Mouse (Mus musculus): ENCODE measurements at regions not wholly inside any gene's neighbourhood (a gene's known extent, or its start where the extent isn't known, plus 50 kb on each side); places are given as distances from the start of the nearest gene placed in this dataset.
A peak's percentile ranks its signal among the peaks of the same experiment; 100 is the strongest.

DNA sequence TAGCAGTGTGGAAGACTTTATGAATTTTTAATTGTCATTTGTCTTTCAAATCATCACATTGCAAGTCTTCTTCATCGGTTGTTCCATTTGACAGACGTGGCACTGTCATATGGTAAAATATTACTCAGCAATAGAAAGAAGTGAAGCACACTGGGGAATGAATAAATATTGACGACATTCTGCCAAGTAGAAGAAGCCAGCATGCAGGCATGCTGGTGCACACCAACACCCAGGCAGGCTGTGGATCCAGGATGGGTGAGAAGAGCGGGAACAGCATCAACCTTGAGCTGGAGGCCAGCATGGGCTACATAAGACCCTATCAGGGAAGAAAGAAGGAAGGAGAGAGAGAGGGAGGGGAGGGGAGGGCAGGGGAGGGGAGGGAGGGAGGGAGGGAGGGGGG is 103.6 kb upstream of the Lmo4 start:
- H3K9ac ChIP-seq (ENCODE audit: low read depth, low read length): no peak overlapping the region
- DNase-seq (ENCODE audit: low spot score): no peak
- no peak for ATAC-seq (replicated peaks; ENCODE audit: low FRiP score, low read depth)
- no peak for TF ChIP-seq CTCF (IDR thresholded peaks at IDR 0.05; ENCODE audit: low read depth)
- H3K4me2 ChIP-seq (ENCODE audit: low read length): no peak overlapping the region
- H3K9me3 ChIP-seq (replicated peaks; ENCODE audit: low read length): no peaks in the 10 kb centered on the region
- no peaks in the 10 kb centered on the region for H3K36me3 ChIP-seq (ENCODE audit: insufficient read depth, low read length)
- H3K4me1 ChIP-seq (replicated peaks; ENCODE audit: insufficient read depth, low read length): no peaks in the 10 kb centered on the region
- no peaks in the 10 kb centered on the region for H3K27me3 ChIP-seq (ENCODE audit: insufficient read depth, low read length)
- no peak overlapping the region for H3K4me3 ChIP-seq (replicated peaks; ENCODE audit: low read depth, low read length)
- no peak overlapping the region for H3K27ac ChIP-seq
- WGBS: 91% methylated on average over 4 of the region's 4 CpGs

GRCm38 (mm10) chr3:144307557-144307956 is 102.5 kb upstream of the Lmo4 start:
- Histone ChIP-seq H3K27me3 (ENCODE audit: insufficient read depth, low read length) (no peaks in the 10 kb centered on the region), H3K4me1 (replicated peaks; ENCODE audit: insufficient read depth, low read length) (no peaks in the 10 kb centered on the region), H3K9me3 (replicated peaks; ENCODE audit: low read length) (no peaks in the 10 kb centered on the region), H3K4me2 (ENCODE audit: low read length) (no peak overlapping the region), H3K27ac (no peak overlapping the region), H3K4me3 (replicated peaks; ENCODE audit: low read depth, low read length) (no peak overlapping the region), H3K9ac (ENCODE audit: low read depth, low read length) (no peak overlapping the region), H3K36me3 (ENCODE audit: insufficient read depth, low read length) (no peaks in the 10 kb centered on the region)
- no peak for DNase-seq (ENCODE audit: low spot score)
- no peak for TF ChIP-seq CTCF (IDR thresholded peaks at IDR 0.05; ENCODE audit: low read depth)
- no peak for ATAC-seq (replicated peaks; ENCODE audit: low FRiP score, low read depth)
- 80% methylated on average over 3 of the region's 3 CpGs for WGBS

- no peak overlapping the region for H3K4me2 ChIP-seq (ENCODE audit: low read length)
- ATAC-seq (replicated peaks; ENCODE audit: low FRiP score, low read depth) (no peak), DNase-seq (ENCODE audit: low spot score) (no peak)
- H3K27me3 ChIP-seq (ENCODE audit: insufficient read depth, low read length): no peaks in the 10 kb centered on the region
- WGBS: 55% methylated on average over 4 of the region's 4 CpGs
- H3K36me3 ChIP-seq (ENCODE audit: insufficient read depth, low read length): no peaks in the 10 kb centered on the region
- no peaks in the 10 kb centered on the region for H3K4me1 ChIP-seq (replicated peaks; ENCODE audit: insufficient read depth, low read length)
- TF ChIP-seq CTCF (IDR thresholded peaks at IDR 0.05; ENCODE audit: low read depth): no peak
- H3K27ac ChIP-seq: no peak overlapping the region
- no peak overlapping the region for H3K4me3 ChIP-seq (replicated peaks; ENCODE audit: low read depth, low read length)
- H3K9ac ChIP-seq (ENCODE audit: low read depth, low read length): no peak overlapping the region
- no peaks in the 10 kb centered on the region for H3K9me3 ChIP-seq (replicated peaks; ENCODE audit: low read length)
These were observed 100.4 kb upstream of the Lmo4 start for GRCm38 (mm10) chr3:144305456-144305855.

- WGBS: 17% methylated on average over 4 of the region's 4 CpGs
- H3K4me1 ChIP-seq (replicated peaks; ENCODE audit: insufficient read depth, low read length): no peaks in the 10 kb centered on the region
- no peak for TF ChIP-seq CTCF (IDR thresholded peaks at IDR 0.05; ENCODE audit: low read depth)
These were observed 99.9 kb upstream of the Lmo4 start for GRCm38 (mm10) chr3:144304924-144305323.

DNA sequence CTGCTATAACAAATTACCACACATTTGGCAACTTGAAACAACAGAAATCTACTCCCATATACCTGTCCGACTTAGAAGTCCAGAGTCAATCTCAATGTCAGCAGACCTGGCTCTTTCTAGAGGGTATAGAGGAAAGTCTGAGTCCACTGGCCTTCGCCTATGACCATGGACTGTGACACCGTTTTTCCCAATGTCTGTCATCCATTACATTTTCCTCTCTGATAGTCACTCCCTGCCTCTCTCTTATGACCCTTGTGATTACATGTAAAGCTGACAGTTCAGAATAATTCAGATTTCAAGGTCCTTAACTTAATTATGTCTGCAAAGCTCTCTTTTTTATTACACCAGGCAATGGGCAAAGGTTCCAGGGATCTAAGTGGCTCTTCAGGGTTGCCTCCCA is 97.6 kb upstream of the Lmo4 start:
- no peak for TF ChIP-seq CTCF (IDR thresholded peaks at IDR 0.05; ENCODE audit: low read depth)
- H3K4me1 ChIP-seq (replicated peaks; ENCODE audit: insufficient read depth, low read length): no peaks in the 10 kb centered on the region
- H3K27me3 ChIP-seq (ENCODE audit: insufficient read depth, low read length): no peaks in the 10 kb centered on the region
- H3K4me2 ChIP-seq (ENCODE audit: low read length): no peak overlapping the region
- ATAC-seq (replicated peaks; ENCODE audit: low FRiP score, low read depth): no peak
- H3K27ac ChIP-seq: no peak overlapping the region
- no peak overlapping the region for H3K4me3 ChIP-seq (replicated peaks; ENCODE audit: low read depth, low read length)
- H3K9ac ChIP-seq (ENCODE audit: low read depth, low read length): no peak overlapping the region
- H3K36me3 ChIP-seq (ENCODE audit: insufficient read depth, low read length): no peaks in the 10 kb centered on the region
- no peak for DNase-seq (ENCODE audit: low spot score)
- 91% methylated on average over 3 of the region's 3 CpGs for WGBS
- H3K9me3 ChIP-seq (replicated peaks; ENCODE audit: low read length): no peaks in the 10 kb centered on the region

More at GRCm38 (mm10) chr3:144304924-144305323, 99.9 kb upstream of the Lmo4 start:
- H3K4me3 ChIP-seq (replicated peaks; ENCODE audit: low read depth, low read length): no peak overlapping the region
- DNase-seq (ENCODE audit: low spot score) (peak; percentile 2), ATAC-seq (replicated peaks; ENCODE audit: low FRiP score, low read depth) (no peak)
- no peak overlapping the region for H3K27ac ChIP-seq
- no peaks in the 10 kb centered on the region for H3K36me3 ChIP-seq (ENCODE audit: insufficient read depth, low read length)
- no peak overlapping the region for H3K4me2 ChIP-seq (ENCODE audit: low read length)
- H3K9ac ChIP-seq (ENCODE audit: low read depth, low read length): no peak overlapping the region
- H3K9me3 ChIP-seq (replicated peaks; ENCODE audit: low read length): no peaks in the 10 kb centered on the region
- no peaks in the 10 kb centered on the region for H3K27me3 ChIP-seq (ENCODE audit: insufficient read depth, low read length)

GRCm38 (mm10) chr3:144301068-144301467 is 96.0 kb upstream of the Lmo4 start:
- ATAC-seq (replicated peaks; ENCODE audit: low FRiP score, low read depth): no peak
- DNase-seq (ENCODE audit: low spot score): no peak
- H3K4me1 ChIP-seq (replicated peaks; ENCODE audit: insufficient read depth, low read length): no peaks in the 10 kb centered on the region
- H3K9me3 ChIP-seq (replicated peaks; ENCODE audit: low read length): no peaks in the 10 kb centered on the region
- H3K27ac ChIP-seq: no peak overlapping the region
- 69% methylated on average over 3 of the region's 3 CpGs for WGBS
- no peak overlapping the region for H3K4me2 ChIP-seq (ENCODE audit: low read length)
- H3K9ac ChIP-seq (ENCODE audit: low read depth, low read length): no peak overlapping the region
- no peak for TF ChIP-seq CTCF (IDR thresholded peaks at IDR 0.05; ENCODE audit: low read depth)
- H3K27me3 ChIP-seq (ENCODE audit: insufficient read depth, low read length): no peaks in the 10 kb centered on the region
- H3K36me3 ChIP-seq (ENCODE audit: insufficient read depth, low read length): no peaks in the 10 kb centered on the region
- H3K4me3 ChIP-seq (replicated peaks; ENCODE audit: low read depth, low read length): no peak overlapping the region

DNA sequence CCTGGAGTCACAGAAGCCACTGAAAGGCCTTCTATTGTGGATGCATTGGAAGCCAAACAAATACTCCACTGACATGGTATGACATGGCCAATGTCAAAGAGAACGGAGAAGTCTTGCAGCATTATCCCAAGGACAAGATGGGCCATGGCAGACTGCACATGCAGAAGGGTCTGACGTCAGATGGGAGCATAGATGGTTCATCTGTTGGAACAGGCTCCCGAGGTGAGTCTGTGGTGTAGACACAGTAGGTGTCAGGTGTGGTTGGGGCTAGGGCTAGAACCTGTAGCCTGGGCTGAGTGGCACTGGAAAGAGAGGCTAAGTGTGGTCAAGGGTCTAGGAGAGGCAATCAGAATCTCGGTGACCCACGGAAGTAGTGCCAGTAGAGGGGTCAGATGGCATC is 94.2 kb upstream of the Lmo4 start:
- Histone ChIP-seq H3K27me3 (ENCODE audit: insufficient read depth, low read length) (no peaks in the 10 kb centered on the region), H3K4me3 (replicated peaks; ENCODE audit: low read depth, low read length) (no peak overlapping the region), H3K9me3 (replicated peaks; ENCODE audit: low read length) (no peaks in the 10 kb centered on the region), H3K36me3 (ENCODE audit: insufficient read depth, low read length) (no peaks in the 10 kb centered on the region), H3K9ac (ENCODE audit: low read depth, low read length) (no peak overlapping the region), H3K4me1 (replicated peaks; ENCODE audit: insufficient read depth, low read length) (no peaks in the 10 kb centered on the region), H3K4me2 (ENCODE audit: low read length) (no peak overlapping the region), H3K27ac (no peak overlapping the region)
- no peak for ATAC-seq (replicated peaks; ENCODE audit: low FRiP score, low read depth)
- DNase-seq (ENCODE audit: low spot score): no peak
- no peak for TF ChIP-seq CTCF (IDR thresholded peaks at IDR 0.05; ENCODE audit: low read depth)
- 94% methylated on average over 5 of the region's 5 CpGs for WGBS

All from kidney, postnatal 0 days (tissue).